Mouse (Mus musculus): ENCODE results near the gene Snupn. TPM values are rescaled to one million over a fixed set of nuclear protein-coding genes. Genes with fewer than 3 reads are reported as not detected.
"Not testable (repeated sequence)": the region's sequence is repeated elsewhere in the genome, so short reads cannot be mapped to it uniquely, and the experiment has no call there.

Gene Snupn
- polyA plus RNA-seq, 1 experiment from 2014 or later: 30.0 TPM

DNA sequence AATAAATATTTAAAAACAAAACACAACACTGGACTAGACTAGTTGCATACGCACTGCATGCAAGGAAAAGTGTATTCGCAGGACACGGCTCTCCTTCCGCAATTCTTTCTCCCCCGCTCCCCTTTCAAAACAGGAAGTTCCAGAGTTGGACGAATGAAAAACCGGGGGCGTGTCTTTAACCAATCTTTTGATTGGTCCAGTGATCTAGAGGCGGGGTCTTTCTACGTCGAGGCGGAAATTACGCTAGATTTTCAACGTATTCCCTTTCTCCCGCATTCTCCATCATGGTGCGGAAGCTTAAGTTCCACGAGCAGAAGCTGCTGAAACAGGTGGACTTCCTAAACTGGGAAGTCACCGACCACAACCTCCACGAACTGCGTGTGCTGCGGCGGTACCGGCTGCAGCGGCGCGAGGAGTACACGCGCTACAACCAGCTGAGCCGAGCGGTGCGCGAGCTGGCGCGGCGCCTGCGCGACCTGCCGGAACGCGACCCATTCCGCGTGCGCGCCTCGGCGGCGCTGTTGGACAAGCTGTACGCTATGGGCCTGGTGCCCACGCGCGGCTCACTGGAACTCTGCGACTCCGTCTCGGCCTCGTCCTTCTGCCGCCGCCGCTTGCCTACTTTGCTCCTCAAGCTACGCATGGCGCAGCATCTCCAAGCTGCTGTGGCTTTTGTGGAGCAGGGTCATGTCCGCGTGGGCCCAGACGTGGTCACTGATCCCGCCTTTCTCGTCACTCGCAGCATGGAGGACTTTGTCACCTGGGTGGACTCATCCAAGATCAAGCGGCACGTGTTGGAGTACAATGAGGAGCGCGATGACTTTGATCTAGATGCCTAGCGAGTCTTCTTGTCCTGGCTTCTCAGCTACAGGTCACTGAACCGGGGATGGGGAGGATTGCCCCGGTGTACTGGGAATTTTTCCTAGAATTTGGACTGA, 13.2 kb upstream of the Snupn start, which contains the start of gene Imp3:
TSS of gene Imp3 (plus strand) at position 253 of the 938 bp plus-strand sequence.
- peak within 1 kb of the TSS; percentile 91 for H3K4me3 ChIP-seq
- H3K9ac ChIP-seq: peak within 1 kb of the TSS; percentile 90
- peak within 1 kb of the TSS; percentile 87 for H3K27ac ChIP-seq
- H3K4me2 ChIP-seq: peak within 1 kb of the TSS; percentile 95
- H3K4me1 ChIP-seq: peaks cover 24% of the 10 kb centered on the region
- H3K27me3 ChIP-seq: no peaks in the 10 kb centered on the region
- H3K9me3 ChIP-seq (replicated peaks): no peaks in the 10 kb centered on the region
- H3K36me3 ChIP-seq (ENCODE audit: poor library complexity, severe bottlenecking): no peaks in the 10 kb centered on the region
- WGBS: under 1% methylated on average over 72 of the region's 73 CpGs
- ATAC-seq: peak; percentile 96

DNA sequence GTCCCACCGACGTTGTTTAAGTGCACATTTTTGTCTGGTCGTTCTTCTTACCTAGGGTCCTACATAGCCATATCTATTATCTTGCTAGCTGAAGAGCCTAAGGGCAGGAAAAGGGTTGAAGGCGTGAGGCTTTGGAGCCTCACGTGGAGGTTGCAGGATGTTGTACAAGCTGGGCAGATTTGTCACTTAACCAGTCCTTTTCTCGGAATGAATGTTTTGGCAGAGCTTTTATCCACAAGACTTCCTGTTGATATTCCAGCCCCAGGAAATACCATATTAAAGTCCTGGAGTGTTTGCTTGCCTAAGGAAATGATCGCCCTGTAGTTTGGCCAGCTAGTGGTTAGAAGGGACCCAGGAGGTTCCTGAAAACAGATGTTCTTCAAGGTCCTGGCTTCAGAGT, 12.3 kb upstream of the Snupn start:
- 6% methylated on average over 7 of the region's 7 CpGs for WGBS
- Histone ChIP-seq H3K9ac (peak overlapping the region; percentile 90), H3K4me2 (peak overlapping the region; percentile 95), H3K36me3 (ENCODE audit: poor library complexity, severe bottlenecking) (no peaks in the 10 kb centered on the region), H3K27me3 (no peaks in the 10 kb centered on the region), H3K4me3 (peak overlapping the region; percentile 91), H3K27ac (no peak overlapping the region), H3K4me1 (peaks cover 24% of the 10 kb centered on the region), H3K9me3 (replicated peaks) (no peaks in the 10 kb centered on the region)
- ATAC-seq: no peak

DNA sequence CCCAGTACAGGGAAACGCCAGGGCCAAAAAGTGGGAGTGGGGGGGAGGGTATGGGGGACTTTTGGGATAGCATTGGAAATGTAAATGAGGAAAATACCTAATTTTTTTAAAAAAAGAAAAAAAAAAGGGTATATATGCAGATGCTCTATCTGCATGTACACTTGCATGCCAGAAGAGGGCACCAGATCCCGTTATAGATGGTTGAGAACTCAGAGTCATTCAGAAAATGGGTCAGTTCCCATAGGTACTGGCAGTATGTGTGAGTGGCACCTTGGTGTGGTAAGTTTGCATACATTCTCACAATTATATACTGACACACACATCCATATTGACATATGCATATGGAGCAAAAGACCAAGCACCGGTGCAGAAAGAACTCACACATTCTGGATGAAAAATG, 3.2 kb upstream of the Snupn start:
- not testable (repeated sequence) for H3K27me3 ChIP-seq; H3K4me2 ChIP-seq; H3K36me3 ChIP-seq (ENCODE audit: poor library complexity, severe bottlenecking); H3K9me3 ChIP-seq (replicated peaks); H3K27ac ChIP-seq; ATAC-seq; H3K4me3 ChIP-seq; H3K9ac ChIP-seq
- H3K4me1 ChIP-seq: peaks cover 14% of the 10 kb centered on the region
- WGBS: 25% methylated on average over 3 of the region's 3 CpGs

DNA sequence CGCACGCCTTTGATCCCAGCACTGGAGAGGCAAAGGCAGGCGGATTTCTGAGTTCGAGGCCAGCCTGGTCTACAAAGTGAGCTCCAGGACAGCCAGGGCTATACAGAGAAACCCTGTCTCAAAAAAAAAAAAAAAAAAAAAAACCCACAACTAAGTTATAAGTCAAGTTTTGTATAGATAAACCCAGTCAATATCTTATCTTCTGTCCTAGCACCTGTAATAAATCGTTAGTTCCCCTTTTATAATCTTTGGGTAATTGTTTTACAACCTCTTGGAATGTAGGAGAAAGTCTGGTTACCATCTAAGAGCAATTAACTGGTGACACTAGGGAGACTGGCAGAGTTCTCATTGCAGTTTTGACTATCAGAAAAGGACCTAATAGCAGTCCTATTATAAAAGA, 2.0 kb upstream of the Snupn start:
- 94% methylated on average over 5 of the region's 5 CpGs for WGBS

DNA sequence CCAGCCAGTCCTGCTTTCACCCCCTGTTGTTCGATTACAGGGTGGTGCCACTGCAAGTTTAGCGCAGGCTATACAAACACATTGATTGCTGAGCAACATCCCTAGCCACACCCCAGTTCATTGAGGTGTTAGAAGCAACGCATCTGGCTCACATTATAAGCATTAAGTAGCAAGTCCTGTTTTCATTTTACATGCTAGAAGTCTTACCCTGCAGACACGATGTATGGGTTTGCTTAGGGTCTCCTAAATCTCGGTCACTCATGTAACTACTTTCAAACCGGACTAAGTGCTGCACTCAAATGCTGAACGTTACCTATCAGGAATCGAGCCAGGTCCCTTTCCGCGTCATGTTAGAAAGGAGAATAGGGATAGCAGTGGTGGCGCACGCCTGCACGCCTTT, 911 bp upstream of the Snupn start:
- Histone ChIP-seq H3K9ac (peak overlapping the region; percentile 54), H3K27ac (peak overlapping the region; percentile 52; the same call in 1 of the 2 replicates), H3K9me3 (replicated peaks) (no peaks in the 10 kb centered on the region), H3K27me3 (no peaks in the 10 kb centered on the region), H3K4me3 (peak overlapping the region; percentile 53), H3K4me2 (peak overlapping the region; percentile 89), H3K36me3 (ENCODE audit: poor library complexity, severe bottlenecking) (no peaks in the 10 kb centered on the region), H3K4me1 (peaks cover 14% of the 10 kb centered on the region)
- no peak for ATAC-seq
- WGBS: 41% methylated on average over 13 of the region's 13 CpGs

More for the DNA sequence above, 2.0 kb upstream of the Snupn start:
- not testable (repeated sequence) for H3K4me2 ChIP-seq; ATAC-seq; H3K27me3 ChIP-seq; H3K4me3 ChIP-seq; H3K27ac ChIP-seq; H3K9me3 ChIP-seq (replicated peaks); H3K36me3 ChIP-seq (ENCODE audit: poor library complexity, severe bottlenecking); H3K9ac ChIP-seq
- H3K4me1 ChIP-seq: peaks cover 14% of the 10 kb centered on the region

DNA sequence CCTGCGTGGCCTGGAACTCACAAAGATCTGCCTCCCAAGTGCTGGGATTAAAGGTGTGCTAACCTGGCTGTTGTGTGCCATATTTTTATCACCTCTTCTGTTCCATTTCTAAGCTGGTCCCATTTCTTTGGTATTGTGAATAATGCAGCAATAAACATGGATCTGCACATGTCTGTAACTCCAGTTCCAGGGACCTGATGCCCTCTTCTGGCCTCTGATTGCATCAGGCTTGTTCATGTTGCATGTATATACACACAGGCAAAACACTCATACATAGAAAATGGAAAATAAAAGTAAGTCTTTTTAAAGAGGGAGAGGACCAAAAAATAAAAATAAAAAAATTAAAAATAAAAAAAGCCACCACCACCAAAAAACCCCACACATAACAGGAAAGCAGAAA, 2.9 kb downstream of the Snupn start:
- peaks cover 14% of the 10 kb centered on the region for H3K4me1 ChIP-seq
- no peak overlapping the region for H3K4me2 ChIP-seq
- 97% methylated on average over 1 of the region's 1 CpGs for WGBS
- no peaks in the 10 kb centered on the region for H3K27me3 ChIP-seq
- ATAC-seq: no peak
- 0 out of 2 replicates have a peak, but pooled peaks cover 5% of the 10 kb centered on the region for H3K36me3 ChIP-seq (ENCODE audit: poor library complexity, severe bottlenecking)
- no peaks in the 10 kb centered on the region for H3K9me3 ChIP-seq (replicated peaks)
- H3K9ac ChIP-seq: no peak overlapping the region
- no peak overlapping the region for H3K27ac ChIP-seq
- no peak overlapping the region for H3K4me3 ChIP-seq

DNA sequence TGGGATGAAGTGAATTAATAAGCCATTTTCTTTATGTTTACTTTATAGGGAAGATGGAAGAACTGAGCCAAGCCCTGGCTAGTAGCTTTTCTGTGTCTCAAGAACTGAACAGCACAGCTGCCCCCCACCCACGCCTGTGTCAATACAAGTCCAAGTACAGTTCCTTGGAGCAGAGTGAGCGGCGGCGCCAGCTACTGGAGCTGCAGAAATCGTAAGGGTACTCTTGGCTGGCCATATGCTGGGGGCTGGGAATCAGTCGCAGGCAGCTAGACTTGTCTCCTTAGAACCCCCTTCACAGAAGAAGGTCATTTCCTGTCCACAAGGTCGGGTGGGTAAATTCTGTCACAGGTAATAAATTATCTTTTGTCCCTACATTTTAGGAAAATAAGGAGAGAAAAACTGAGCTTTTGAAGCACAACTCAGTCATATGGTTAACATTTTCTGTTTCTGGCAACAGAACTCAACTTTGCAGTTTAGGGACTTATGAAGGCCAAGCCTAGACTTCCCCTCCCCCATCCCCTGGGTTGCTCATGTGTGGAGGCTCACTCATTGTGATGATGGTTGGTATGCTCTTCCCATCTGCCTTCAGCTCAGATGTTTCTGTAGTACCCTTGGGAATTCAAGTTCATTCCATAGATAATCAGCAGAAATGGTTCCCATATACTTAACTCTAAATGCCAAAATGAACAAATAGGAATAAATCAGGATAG, 6.4 kb downstream of the Snupn start:
- H3K36me3 ChIP-seq (ENCODE audit: poor library complexity, severe bottlenecking): peaks cover 17% of the 10 kb centered on the region
- ATAC-seq: no peak
- H3K27me3 ChIP-seq: no peaks in the 10 kb centered on the region
- H3K4me2 ChIP-seq: no peak overlapping the region
- no peaks in the 10 kb centered on the region for H3K9me3 ChIP-seq (replicated peaks)
- H3K27ac ChIP-seq: no peak overlapping the region
- H3K9ac ChIP-seq: no peak overlapping the region
- 90% methylated on average over 7 of the region's 7 CpGs for WGBS
- H3K4me3 ChIP-seq: no peak overlapping the region
- H3K4me1 ChIP-seq: no peaks in the 10 kb centered on the region

DNA sequence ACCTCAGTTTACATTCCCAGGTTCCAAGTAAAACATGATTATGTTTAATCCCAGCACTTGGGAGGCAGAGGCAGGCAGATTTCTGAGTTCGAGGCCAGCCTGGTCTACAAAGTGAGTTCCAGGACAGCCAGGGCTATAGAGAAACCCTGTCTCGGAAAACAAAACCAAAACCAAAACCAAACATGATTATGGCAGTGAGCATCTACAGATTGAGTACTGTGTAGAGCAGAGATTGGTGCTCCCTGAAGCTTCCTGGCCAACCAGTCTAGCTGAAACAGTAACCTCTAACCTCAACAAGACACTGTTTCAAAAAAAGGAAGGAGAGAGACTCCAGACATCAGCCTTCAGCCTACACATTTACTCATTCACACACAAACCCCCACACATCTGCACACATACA, 8.0 kb downstream of the Snupn start:
- Histone ChIP-seq H3K9ac (no peak overlapping the region), H3K4me3 (no peak overlapping the region), H3K4me1 (no peaks in the 10 kb centered on the region), H3K4me2 (no peak overlapping the region), H3K27ac (no peak overlapping the region), H3K36me3 (ENCODE audit: poor library complexity, severe bottlenecking) (peaks cover 31% of the 10 kb centered on the region), H3K27me3 (no peaks in the 10 kb centered on the region), H3K9me3 (replicated peaks) (no peaks in the 10 kb centered on the region)
- 92% methylated on average over 2 of the region's 2 CpGs for WGBS
- no peak for ATAC-seq

DNA sequence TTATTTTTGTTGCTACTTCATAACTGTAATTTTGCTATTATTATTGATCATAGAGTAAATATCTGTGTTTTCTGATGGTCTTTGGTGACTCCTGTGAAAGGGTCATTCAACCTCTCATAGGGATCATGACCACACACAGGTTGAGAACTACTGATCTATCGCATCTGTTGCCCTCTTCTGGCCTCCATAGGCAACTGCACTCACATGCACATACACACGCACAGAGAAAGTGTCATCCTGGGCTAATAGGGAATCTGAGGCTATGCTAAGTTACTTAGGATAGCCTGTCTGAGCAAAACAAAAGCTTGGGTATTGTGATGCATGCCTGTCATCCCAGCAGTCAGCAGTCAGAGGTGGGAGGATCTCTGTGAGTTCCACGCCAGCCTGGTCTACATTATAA, 10.9 kb downstream of the Snupn start:
- no peak overlapping the region for H3K4me2 ChIP-seq
- H3K27me3 ChIP-seq: no peaks in the 10 kb centered on the region
- WGBS: 95% methylated on average over 3 of the region's 3 CpGs
- no peak overlapping the region for H3K9ac ChIP-seq
- no peaks in the 10 kb centered on the region for H3K9me3 ChIP-seq (replicated peaks)
- peaks cover 43% of the 10 kb centered on the region for H3K36me3 ChIP-seq (ENCODE audit: poor library complexity, severe bottlenecking)
- no peak overlapping the region for H3K4me3 ChIP-seq
- H3K4me1 ChIP-seq: no peaks in the 10 kb centered on the region
- ATAC-seq: no peak
- H3K27ac ChIP-seq: no peak overlapping the region

DNA sequence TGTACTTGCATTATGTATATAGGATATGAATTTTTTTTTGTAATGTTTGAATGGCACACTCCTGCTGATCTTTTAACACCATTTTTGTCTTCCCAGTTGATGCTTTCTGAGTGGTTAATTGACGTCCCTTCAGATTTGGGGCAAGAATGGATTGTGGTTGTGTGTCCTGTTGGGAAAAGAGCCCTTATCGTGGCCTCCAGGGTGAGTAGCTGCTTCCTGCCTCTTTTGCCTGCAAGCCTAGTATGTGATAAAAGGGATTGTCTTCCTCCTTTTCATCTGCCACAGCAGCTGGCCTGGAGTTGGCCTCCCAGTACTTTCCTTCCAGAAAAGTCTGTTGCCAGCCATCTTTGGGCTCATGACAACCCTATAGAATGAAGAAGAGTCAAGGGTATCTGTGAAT, 19.5 kb downstream of the Snupn start:
- no peaks in the 10 kb centered on the region for H3K27me3 ChIP-seq
- no peak overlapping the region for H3K27ac ChIP-seq
- ATAC-seq: no peak
- H3K4me1 ChIP-seq: no peaks in the 10 kb centered on the region
- WGBS: 83% methylated on average over 2 of the region's 2 CpGs
- peaks cover 38% of the 10 kb centered on the region for H3K36me3 ChIP-seq (ENCODE audit: poor library complexity, severe bottlenecking)
- no peak overlapping the region for H3K9ac ChIP-seq
- no peak overlapping the region for H3K4me3 ChIP-seq
- H3K9me3 ChIP-seq (replicated peaks): no peaks in the 10 kb centered on the region
- no peak overlapping the region for H3K4me2 ChIP-seq

DNA sequence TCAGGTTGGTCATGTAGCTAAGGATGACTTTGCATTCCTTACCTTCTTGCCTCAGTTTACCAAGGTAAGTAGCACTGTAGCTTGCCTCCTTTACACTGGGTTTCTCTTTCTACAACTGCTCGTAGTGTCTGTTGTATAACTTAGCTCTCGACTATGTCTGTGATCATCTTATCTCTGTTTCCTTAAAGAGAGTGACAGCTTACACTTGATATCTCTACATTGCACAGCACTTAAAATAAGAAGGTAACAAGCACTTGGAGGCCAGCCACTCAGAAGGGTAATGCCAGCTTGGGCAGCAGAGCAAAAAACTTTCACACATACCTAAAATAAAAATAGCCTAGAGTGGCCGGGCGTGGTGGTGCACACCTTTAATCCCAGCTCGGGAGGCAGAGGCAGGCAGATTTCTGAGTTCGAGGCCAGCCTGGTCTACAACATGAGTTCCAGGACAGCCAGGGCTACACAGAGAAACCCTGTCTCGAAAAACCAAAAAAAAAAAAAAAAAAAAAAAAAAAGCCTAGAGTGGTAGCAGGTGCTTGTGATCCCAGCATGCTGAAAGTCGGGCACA, 23.4 kb downstream of the Snupn start:
- no peak for ATAC-seq
- Histone ChIP-seq H3K27ac (no peak overlapping the region), H3K9ac (no peak overlapping the region), H3K27me3 (no peaks in the 10 kb centered on the region), H3K4me3 (no peak overlapping the region), H3K9me3 (replicated peaks) (no peaks in the 10 kb centered on the region), H3K36me3 (ENCODE audit: poor library complexity, severe bottlenecking) (peaks cover 31% of the 10 kb centered on the region), H3K4me1 (no peaks in the 10 kb centered on the region), H3K4me2 (no peak overlapping the region)
- 87% methylated on average over 8 of the region's 8 CpGs for WGBS

DNA sequence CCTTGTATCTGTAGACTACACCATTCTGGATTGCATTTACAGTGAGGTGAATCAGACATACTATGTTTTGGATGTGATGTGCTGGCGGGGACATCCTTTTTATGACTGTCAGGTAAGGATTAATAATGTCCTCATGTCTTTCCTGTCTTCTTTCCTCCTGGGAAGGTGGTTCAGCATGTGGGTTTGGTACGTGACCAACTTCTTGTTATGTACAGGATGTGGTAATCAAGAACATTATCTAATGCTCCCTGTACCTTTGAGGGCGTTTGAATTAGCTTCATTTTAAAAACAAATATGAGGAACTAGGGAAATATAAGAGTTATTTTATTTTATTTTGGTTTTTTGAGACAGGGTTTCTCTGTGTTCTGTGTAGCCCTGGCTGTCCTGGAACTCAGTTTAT, 24.5 kb downstream of the Snupn start:
- no peaks in the 10 kb centered on the region for H3K9me3 ChIP-seq (replicated peaks)
- WGBS: 82% methylated on average over 3 of the region's 3 CpGs
- peaks cover 33% of the 10 kb centered on the region for H3K36me3 ChIP-seq (ENCODE audit: poor library complexity, severe bottlenecking)
- no peak overlapping the region for H3K4me2 ChIP-seq
- H3K4me3 ChIP-seq: no peak overlapping the region
- no peak for ATAC-seq
- H3K27ac ChIP-seq: no peak overlapping the region
- no peak overlapping the region for H3K9ac ChIP-seq
- no peaks in the 10 kb centered on the region for H3K4me1 ChIP-seq
- no peaks in the 10 kb centered on the region for H3K27me3 ChIP-seq
